Mouse (Mus musculus) forebrain, embryonic 14.5 days (tissue): Measurements from ENCODE around the gene Ppm1n. TPM values are rescaled to one million over a fixed set of nuclear protein-coding genes. Genes with fewer than 3 reads are reported as not detected.
A peak's percentile ranks its signal among the peaks of the same experiment; 100 is the strongest.

Experiments
- ATAC-seq: fragments of 200-750 bp; cut with Nextera tagmentation; 2 replicates; pipeline ENCODE4 v1.8.0; 2017; ENCODE audit warnings: mild to moderate bottlenecking, moderate library complexity
- DNase-seq: peaks from one replicate; pipeline ENCODE4 v3.0.0-alpha.2; 2015; ENCODE audit warnings: low spot score
- H3K27ac ChIP-seq: fragments of 300-500 bp; sonication (generic); 2 replicates; pipeline ENCODE4 v1.5.1; 2014; ENCODE audit warnings: low read depth, mild to moderate bottlenecking, control low read depth, low read length, moderate library complexity
- H3K27me3 ChIP-seq: fragments of 300-500 bp; sonication (generic); replicated peaks from 2 replicates; pipeline ENCODE4 v1.6.1; 2014; ENCODE audit warnings: low read length, control low read depth, mixed read lengths; ENCODE audit not compliant: control insufficient read depth, insufficient read depth
- H3K36me3 ChIP-seq: fragments of 300-500 bp; sonication (generic); 2 replicates; pipeline ENCODE4 v1.6.1; 2014; ENCODE audit warnings: low read length, control low read depth; ENCODE audit not compliant: control insufficient read depth, insufficient read depth
- H3K4me1 ChIP-seq: fragments of 300-500 bp; sonication (generic); 2 replicates; pipeline ENCODE4 v1.6.1; 2014; ENCODE audit warnings: antibody characterized with exemption, low read length, control low read depth; ENCODE audit not compliant: control insufficient read depth, insufficient read depth
- H3K4me2 ChIP-seq: fragments of 300-500 bp; sonication (generic); 2 replicates; pipeline ENCODE4 v1.6.1; 2014; ENCODE audit warnings: mild to moderate bottlenecking, control low read depth, low read length
- H3K4me3 ChIP-seq: fragments of 300-500 bp; sonication (generic); 2 replicates; pipeline ENCODE4 v1.5.1; 2014; ENCODE audit warnings: low read depth, low read length, control low read depth
- H3K9ac ChIP-seq: fragments of 300-500 bp; sonication (generic); 2 replicates; pipeline ENCODE4 v1.6.1; 2014; ENCODE audit warnings: mild to moderate bottlenecking, low read length, control low read depth, moderate library complexity
- H3K9me3 ChIP-seq: fragments of 300-500 bp; sonication (generic); replicated peaks from 2 replicates; pipeline ENCODE4 v1.6.1; 2016; ENCODE audit warnings: low read length, control low read depth, mixed read lengths; ENCODE audit not compliant: control insufficient read depth
- WGBS: fragments of 180-500 bp; shearing (Covaris S2); extraction: QIAGEN DNeasy Blood & Tissue Kit; methylation state at CpG from one replicate; pipeline ENCODE4 v1.1.7; 2014; 5-methylcytosine and 5-hydroxymethylcytosine counted together
- polyA plus RNA-seq: library from polyadenylated mRNA; unstranded; fragments of >200 nt; fragmentation: Nextera tagmentation; extraction: Ambion mirVana; gene quantifications from 2 replicates; pipeline ENCODE4 v1.2.1, GENCODE M21; 2014

The Ppm1n gene
- polyA plus RNA-seq, 1 experiment from 2014 or later = 0.30 TPM

- Histone ChIP-seq H3K9me3 (no peaks in the 10 kb centered on the region), H3K4me2 (no peak overlapping the region), H3K4me1 (peaks cover 18% of the 10 kb centered on the region), H3K27me3 (no peaks in the 10 kb centered on the region), H3K4me3 (no peak overlapping the region), H3K27ac (no peak overlapping the region), H3K36me3 (peaks cover 38% of the 10 kb centered on the region), H3K9ac (no peak overlapping the region)
- ATAC-seq = no peak
- DNase-seq = no peak
- 82% methylated on average over 10 of the region's 10 CpGs for WGBS
Observed at GRCm38 (mm10) chr7:19265928-19266822, 13.7 kb downstream of the Ppm1n start.

- WGBS = 85% methylated on average over 7 of the region's 7 CpGs
- Histone ChIP-seq H3K36me3 (peaks cover 48% of the 10 kb centered on the region), H3K27ac (no peak overlapping the region), H3K9ac (no peak overlapping the region), H3K4me1 (peaks cover 10% of the 10 kb centered on the region), H3K4me3 (no peak overlapping the region), H3K9me3 (no peaks in the 10 kb centered on the region), H3K4me2 (no peak overlapping the region), H3K27me3 (no peaks in the 10 kb centered on the region)
- no peak for DNase-seq
- no peak for ATAC-seq
Observed at GRCm38 (mm10) chr7:19265147-19265546, 14.7 kb downstream of the Ppm1n start.

GRCm38 (mm10) chr7:19258336-19258735, 21.5 kb downstream of the Ppm1n start:
- H3K4me3 ChIP-seq = no peak overlapping the region
- H3K4me1 ChIP-seq = no peaks in the 10 kb centered on the region
- DNase-seq (no peak), ATAC-seq (no peak)
- WGBS = 82% methylated on average over 3 of the region's 3 CpGs
- no peak overlapping the region for H3K27ac ChIP-seq
- H3K9ac ChIP-seq = no peak overlapping the region
- no peaks in the 10 kb centered on the region for H3K9me3 ChIP-seq
- no peak overlapping the region for H3K4me2 ChIP-seq
- H3K36me3 ChIP-seq = peaks cover 69% of the 10 kb centered on the region
- no peaks in the 10 kb centered on the region for H3K27me3 ChIP-seq

DNA sequence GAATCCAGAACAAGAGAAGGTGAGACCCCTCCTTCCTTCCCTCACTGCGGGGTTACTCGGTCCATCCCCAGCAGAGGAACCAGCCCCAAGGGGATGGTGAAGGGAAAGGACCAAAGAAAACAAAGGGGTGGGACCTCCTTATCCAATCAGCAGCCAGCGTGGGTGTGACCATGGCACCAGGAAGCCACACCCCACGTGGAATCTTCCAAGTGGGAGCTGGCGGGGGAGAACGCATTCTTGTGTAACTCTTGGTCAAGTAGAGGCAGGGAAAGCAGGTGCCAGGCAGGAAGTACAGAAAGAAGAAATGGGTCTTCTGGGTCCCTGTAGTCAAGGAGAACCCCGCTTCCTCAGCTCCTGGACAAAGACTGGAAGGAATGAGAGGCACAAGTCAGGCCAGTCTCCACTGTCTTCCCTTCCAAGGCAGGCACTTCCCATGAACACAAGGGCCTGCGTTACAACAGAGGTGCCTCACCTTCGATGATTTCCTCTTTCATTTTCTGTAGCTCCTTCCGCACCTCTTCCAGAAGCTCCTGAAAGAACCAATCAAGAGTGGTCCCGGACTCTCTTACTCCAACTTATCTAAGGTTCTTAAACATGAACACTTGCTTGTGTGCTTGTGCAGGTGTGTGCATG, 22.4 kb downstream of the Ppm1n start:
- H3K36me3 ChIP-seq = peaks cover 61% of the 10 kb centered on the region
- H3K4me2 ChIP-seq = no peak overlapping the region
- no peaks in the 10 kb centered on the region for H3K4me1 ChIP-seq
- no peak overlapping the region for H3K9ac ChIP-seq
- ATAC-seq (peak; percentile 83), DNase-seq (peak; percentile 72)
- H3K4me3 ChIP-seq = no peak overlapping the region
- 31% methylated on average over 11 of the region's 11 CpGs for WGBS
- no peaks in the 10 kb centered on the region for H3K27me3 ChIP-seq
- no peak overlapping the region for H3K27ac ChIP-seq
- no peaks in the 10 kb centered on the region for H3K9me3 ChIP-seq

GRCm38 (mm10) chr7:19256567-19256966, 23.3 kb downstream of the Ppm1n start:
- no peaks in the 10 kb centered on the region for H3K9me3 ChIP-seq
- no peak overlapping the region for H3K27ac ChIP-seq
- no peaks in the 10 kb centered on the region for H3K4me1 ChIP-seq
- ATAC-seq (no peak), DNase-seq (no peak)
- H3K9ac ChIP-seq = no peak overlapping the region
- no peaks in the 10 kb centered on the region for H3K27me3 ChIP-seq
- no peak overlapping the region for H3K4me2 ChIP-seq
- H3K36me3 ChIP-seq = peaks cover 53% of the 10 kb centered on the region
- WGBS = 93% methylated on average over 7 of the region's 7 CpGs
- no peak overlapping the region for H3K4me3 ChIP-seq

- no peak overlapping the region for H3K9ac ChIP-seq
- DNase-seq = no peak
- no peak for ATAC-seq
- WGBS = 88% methylated on average over 17 of the region's 17 CpGs
- H3K4me3 ChIP-seq = no peak overlapping the region
- no peaks in the 10 kb centered on the region for H3K27me3 ChIP-seq
- peaks cover 43% of the 10 kb centered on the region for H3K36me3 ChIP-seq
- H3K27ac ChIP-seq = no peak overlapping the region
- H3K4me1 ChIP-seq = no peaks in the 10 kb centered on the region
- H3K4me2 ChIP-seq = no peak overlapping the region
- no peaks in the 10 kb centered on the region for H3K9me3 ChIP-seq
Observed at GRCm38 (mm10) chr7:19255395-19255794, 24.5 kb downstream of the Ppm1n start.

GRCm38 (mm10) chr7:19253437-19253836, 26.4 kb downstream of the Ppm1n start:
- DNase-seq (no peak), ATAC-seq (no peak)
- peaks cover 24% of the 10 kb centered on the region for H3K36me3 ChIP-seq
- WGBS = 81% methylated on average over 5 of the region's 5 CpGs
- no peaks in the 10 kb centered on the region for H3K27me3 ChIP-seq
- H3K9me3 ChIP-seq = no peaks in the 10 kb centered on the region
- no peak overlapping the region for H3K27ac ChIP-seq
- no peaks in the 10 kb centered on the region for H3K4me1 ChIP-seq
- H3K4me3 ChIP-seq = no peak overlapping the region
- no peak overlapping the region for H3K9ac ChIP-seq
- no peak overlapping the region for H3K4me2 ChIP-seq

DNA sequence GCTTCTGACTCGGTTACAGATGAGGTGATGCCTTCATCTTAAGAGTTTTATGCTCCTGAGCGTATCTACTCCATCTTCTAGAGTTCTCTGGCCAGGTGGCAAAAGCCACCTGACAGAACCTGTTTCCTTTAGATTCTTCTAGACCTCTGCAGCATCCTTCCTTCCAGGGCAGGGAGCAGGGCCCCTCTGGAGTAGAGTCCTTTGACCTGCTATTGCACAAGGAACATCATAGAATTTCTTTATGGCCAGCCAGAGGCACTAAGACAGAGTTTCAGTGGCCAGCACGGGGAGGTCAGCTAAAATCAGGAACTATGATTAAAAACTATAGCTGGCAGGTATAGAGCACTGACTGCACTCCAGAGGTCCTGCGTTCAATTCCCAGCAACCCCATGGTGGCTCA, 27.8 kb downstream of the Ppm1n start:
- no peaks in the 10 kb centered on the region for H3K27me3 ChIP-seq
- no peak overlapping the region for H3K27ac ChIP-seq
- H3K4me2 ChIP-seq = no peak overlapping the region
- no peak overlapping the region for H3K4me3 ChIP-seq
- no peaks in the 10 kb centered on the region for H3K9me3 ChIP-seq
- peaks cover 15% of the 10 kb centered on the region; the same call in 1 of the 2 replicates for H3K36me3 ChIP-seq
- no peak for ATAC-seq
- H3K9ac ChIP-seq = no peak overlapping the region
- WGBS = 88% methylated on average over 4 of the region's 4 CpGs
- H3K4me1 ChIP-seq = no peaks in the 10 kb centered on the region
- no peak for DNase-seq

DNA sequence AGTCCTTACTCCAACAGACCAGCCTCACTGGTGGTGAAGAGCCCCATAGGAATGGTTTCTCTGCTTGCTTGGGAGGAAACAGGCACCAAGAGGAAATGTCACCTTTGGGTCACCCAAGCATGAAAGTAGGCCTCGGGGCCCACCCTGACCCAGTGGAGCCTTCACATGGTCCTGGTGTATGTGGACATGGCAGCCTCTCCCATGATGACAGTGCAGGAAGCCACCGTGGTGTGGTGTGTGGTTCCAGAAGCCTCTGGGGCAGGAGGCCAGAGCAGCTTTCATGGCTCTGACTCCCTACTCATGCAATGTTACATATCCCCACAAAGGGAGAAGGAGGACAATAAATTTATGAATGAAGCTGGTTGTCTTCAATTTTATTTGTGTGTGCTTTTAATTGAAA, 32.4 kb downstream of the Ppm1n start:
- DNase-seq (no peak), ATAC-seq (no peak)
- no peaks in the 10 kb centered on the region for H3K9me3 ChIP-seq
- no peaks in the 10 kb centered on the region for H3K27me3 ChIP-seq
- H3K36me3 ChIP-seq = peaks cover 18% of the 10 kb centered on the region
- no peak overlapping the region for H3K9ac ChIP-seq
- no peak overlapping the region for H3K4me2 ChIP-seq
- H3K4me1 ChIP-seq = no peaks in the 10 kb centered on the region
- WGBS = 94% methylated on average over 2 of the region's 2 CpGs
- H3K27ac ChIP-seq = no peak overlapping the region
- no peak overlapping the region for H3K4me3 ChIP-seq
